Mouse (Mus musculus) erythroblast, embryonic 14.5 days (primary cell): Measurements from ENCODE around the gene Cacna1c.

Experiments used
- GATA1 ChIP-seq: IDR thresholded peaks from 2 replicates; pipeline ENCODE4 v1.6.1; 2012; ENCODE audit warnings: low read length, inconsistent platforms, mixed read lengths
- TAL1 ChIP-seq: IDR thresholded peaks from 3 replicates; pipeline ENCODE4 v1.6.1; 2012; ENCODE audit warnings: low read length, inconsistent platforms, mixed read lengths

DNA sequence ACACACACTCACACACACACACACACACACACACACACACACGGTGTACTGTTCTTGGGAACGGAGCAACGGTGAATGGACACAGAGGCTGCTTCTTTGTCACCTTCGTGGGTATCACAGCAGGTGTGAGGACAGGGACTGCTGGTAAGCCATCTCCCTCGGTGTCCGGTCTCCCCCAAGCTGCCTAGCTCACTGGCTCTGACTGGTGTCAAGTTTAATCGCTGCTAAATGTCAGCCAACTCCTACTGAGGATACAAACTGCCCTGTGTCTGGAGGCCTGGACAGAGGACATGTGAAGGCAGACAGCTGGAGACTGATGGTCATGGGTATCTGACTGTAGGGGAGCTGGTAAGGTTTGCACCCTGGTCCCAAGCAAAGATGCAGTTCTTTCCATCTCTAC, 44.0 kb upstream of the Cacna1c start:
- TF ChIP-seq TAL1 = no peak
- no peak for TF ChIP-seq GATA1
